Mouse (Mus musculus) MEL (cell line): ENCODE data around the gene Ercc6l. TPM values are rescaled to one million over a fixed set of nuclear protein-coding genes. Genes with fewer than 3 reads are reported as not detected.

Experiments
- DNase-seq: peaks from one replicate; pipeline ENCODE4 v3.0.0; 2011; ENCODE audit warnings: low read depth, low spot score
- H3K27ac ChIP-seq: 2 replicates; pipeline ENCODE4 v1.5.1; 2012; ENCODE audit warnings: low read depth, mild to moderate bottlenecking, control low read depth, low read length, moderate library complexity; ENCODE audit not compliant: control insufficient read depth
- H3K27me3 ChIP-seq, 2 experiments: fragments of 150-350 bp in 1 of 2; sonication (generic) in 1 of 2; 2 replicates each; pipeline ENCODE4 v1.6.1; 2012; ENCODE audit warnings: low read length in 2 of 2, mild to moderate bottlenecking in 2 of 2, improper control_type of control experiment in 1 of 2, moderate library complexity in 1 of 2; ENCODE audit not compliant: insufficient read depth in 2 of 2, control insufficient read depth in 1 of 2
- H3K36me3 ChIP-seq, 2 experiments: 2 replicates each; pipeline ENCODE4 v1.6.1; 2012 to 2014; ENCODE audit warnings: low read length in 2 of 2, improper control_type of control experiment in 1 of 2, inconsistent platforms in 1 of 2, mild to moderate bottlenecking in 1 of 2; ENCODE audit not compliant: insufficient read depth in 2 of 2, control insufficient read depth in 1 of 2
- H3K4me1 ChIP-seq, 2 experiments: fragments of 150-350 bp in 1 of 2; sonication (generic) in 1 of 2; 2 replicates each; pipeline ENCODE4 v1.6.1; 2012; ENCODE audit warnings: low read length in 2 of 2, improper control_type of control experiment in 1 of 2, mild to moderate bottlenecking in 1 of 2; ENCODE audit not compliant: insufficient read depth in 2 of 2, control insufficient read depth in 1 of 2
- H3K4me3 ChIP-seq, 2 experiments: fragments of 150-350 bp in 1 of 2; sonication (generic) in 1 of 2; 2 replicates each; pipeline ENCODE4 v1.5.1; 2012; ENCODE audit warnings: low read depth in 2 of 2, low read length in 2 of 2, mild to moderate bottlenecking in 2 of 2, moderate library complexity in 2 of 2, control low read depth in 1 of 2, improper control_type of control experiment in 1 of 2; ENCODE audit not compliant: control insufficient read depth in 1 of 2, insufficient read depth in 1 of 2
- H3K79me2 ChIP-seq: 2 replicates; pipeline ENCODE4 v1.6.1; 2012; ENCODE audit warnings: mild to moderate bottlenecking, low read length, moderate library complexity; ENCODE audit not compliant: control insufficient read depth, poor library complexity, insufficient read depth
- H3K9ac ChIP-seq: 2 replicates; pipeline ENCODE4 v1.6.1; 2012; ENCODE audit warnings: low read depth, mild to moderate bottlenecking, control low read depth, low read length, moderate library complexity; ENCODE audit not compliant: control insufficient read depth, poor library complexity, severe bottlenecking
- H3K9me3 ChIP-seq: fragments of 150-350 bp; sonication (generic); replicated peaks from 2 replicates; pipeline ENCODE4 v1.6.1; 2012; ENCODE audit warnings: mild to moderate bottlenecking, low read length, improper control_type of control experiment, moderate library complexity; ENCODE audit not compliant: insufficient read depth
- CHD1 ChIP-seq: IDR thresholded peaks from 2 replicates; pipeline ENCODE4 v1.6.1; 2012; ENCODE audit warnings: low read depth, mild to moderate bottlenecking, inconsistent platforms, low read length, improper control_type of control experiment
- CHD2 ChIP-seq: IDR thresholded peaks from 2 replicates; pipeline ENCODE4 v1.6.1; 2011; ENCODE audit warnings: low read length, improper control_type of control experiment
- CTCF ChIP-seq, 3 experiments: IDR thresholded peaks in 2 of 3; conservative IDR thresholded peaks in 1 of 3; 2 replicates each; pipeline ENCODE4 v1.5.1; 2011 to 2012; ENCODE audit warnings: low read length in 3 of 3, low read depth in 2 of 3, mild to moderate bottlenecking in 2 of 3, improper control_type of control experiment in 1 of 3, inconsistent platforms in 1 of 3, mixed read lengths in 1 of 3, moderate library complexity in 1 of 3; ENCODE audit not compliant: control insufficient read depth in 1 of 3, insufficient read depth in 1 of 3, poor library complexity in 1 of 3, severe bottlenecking in 1 of 3
- E2F4 ChIP-seq: IDR thresholded peaks from 2 replicates; pipeline ENCODE4 v1.6.1; 2011; ENCODE audit warnings: low read depth, low read length, improper control_type of control experiment, borderline replicate concordance
- ELF1 ChIP-seq: IDR thresholded peaks from 2 replicates; pipeline ENCODE4 v1.6.1; 2014; ENCODE audit warnings: low read depth, mild to moderate bottlenecking, inconsistent platforms, low read length, improper control_type of control experiment, moderate library complexity
- EP300 ChIP-seq, 2 experiments: IDR thresholded peaks; 2 replicates each; pipeline ENCODE4 v1.6.1; 2011; ENCODE audit warnings: improper control_type of control experiment in 2 of 2, low read length in 2 of 2, low read depth in 1 of 2, mild to moderate bottlenecking in 1 of 2
- ETS1 ChIP-seq: IDR thresholded peaks from 2 replicates; pipeline ENCODE4 v1.6.1; 2012; ENCODE audit warnings: low read depth, mild to moderate bottlenecking, inconsistent platforms, low read length, improper control_type of control experiment, moderate library complexity
- GABPA ChIP-seq: IDR thresholded peaks from 2 replicates; pipeline ENCODE4 v1.6.1; 2012; ENCODE audit warnings: low read depth, mild to moderate bottlenecking, inconsistent platforms, low read length, improper control_type of control experiment, moderate library complexity
- GATA1 ChIP-seq: IDR thresholded peaks from 2 replicates; pipeline ENCODE4 v1.6.1; 2011; ENCODE audit warnings: low read depth, low read length, improper control_type of control experiment
- HCFC1 ChIP-seq: IDR thresholded peaks from 2 replicates; pipeline ENCODE4 v1.6.1; 2012; ENCODE audit warnings: low read depth, mild to moderate bottlenecking, inconsistent platforms, low read length, improper control_type of control experiment, moderate library complexity
- JUND ChIP-seq: IDR thresholded peaks from 2 replicates; pipeline ENCODE4 v1.6.1; 2011; ENCODE audit warnings: low read depth, mild to moderate bottlenecking, improper control_type of control experiment, low read length
- MAFK ChIP-seq: IDR thresholded peaks from 2 replicates; pipeline ENCODE4 v1.6.1; 2011; ENCODE audit warnings: low read depth, mild to moderate bottlenecking, low read length, improper control_type of control experiment, borderline replicate concordance
- MAX ChIP-seq: IDR thresholded peaks from 2 replicates; pipeline ENCODE4 v1.6.1; 2011; ENCODE audit warnings: low read length, improper control_type of control experiment
- MAZ ChIP-seq: IDR thresholded peaks from 2 replicates; pipeline ENCODE4 v1.6.1; 2012; ENCODE audit warnings: low read depth, mild to moderate bottlenecking, inconsistent platforms, low read length, improper control_type of control experiment
- MXI1 ChIP-seq: IDR thresholded peaks from 2 replicates; pipeline ENCODE4 v1.6.1; 2011; ENCODE audit warnings: mild to moderate bottlenecking, low read depth, low read length, improper control_type of control experiment
- MYB ChIP-seq: IDR thresholded peaks from 2 replicates; pipeline ENCODE4 v1.6.1; 2011; ENCODE audit warnings: mild to moderate bottlenecking, low read depth, low read length, improper control_type of control experiment
- NELFE ChIP-seq: IDR thresholded peaks from 2 replicates; pipeline ENCODE4 v1.6.1; 2011; ENCODE audit warnings: low read depth, low read length, improper control_type of control experiment
- POLR2AphosphoS2 ChIP-seq: IDR thresholded peaks from 2 replicates; pipeline ENCODE4 v1.6.1; 2011; ENCODE audit warnings: low read length, improper control_type of control experiment
- RAD21 ChIP-seq: IDR thresholded peaks from 2 replicates; pipeline ENCODE4 v1.6.1; 2011; ENCODE audit warnings: mild to moderate bottlenecking, low read depth, low read length, improper control_type of control experiment
- SMC3 ChIP-seq: IDR thresholded peaks from 2 replicates; pipeline ENCODE4 v1.6.1; 2011; ENCODE audit warnings: low read depth, low read length, improper control_type of control experiment
- TAL1 ChIP-seq: IDR thresholded peaks from 2 replicates; pipeline ENCODE4 v1.6.1; 2012; ENCODE audit warnings: mild to moderate bottlenecking, inconsistent platforms, low read length, moderate library complexity, mixed read lengths
- TBP ChIP-seq: IDR thresholded peaks from 2 replicates; pipeline ENCODE4 v1.8.0; 2011; ENCODE audit warnings: low read depth, low read length, improper control_type of control experiment
- UBTF ChIP-seq: IDR thresholded peaks from 2 replicates; pipeline ENCODE4 v1.6.1; 2012; ENCODE audit warnings: low read depth, mild to moderate bottlenecking, inconsistent platforms, low read length, improper control_type of control experiment, moderate library complexity, borderline replicate concordance; ENCODE audit not compliant: insufficient read depth
- ZC3H11A ChIP-seq: IDR thresholded peaks from 2 replicates; pipeline ENCODE4 v1.6.1; 2012; ENCODE audit warnings: low read depth, mild to moderate bottlenecking, inconsistent platforms, low read length, improper control_type of control experiment
- ZMIZ1 ChIP-seq: IDR thresholded peaks from 2 replicates; pipeline ENCODE4 v1.6.1; 2012; ENCODE audit warnings: low read depth, mild to moderate bottlenecking, inconsistent platforms, low read length, improper control_type of control experiment, moderate library complexity
- ZNF384 ChIP-seq: IDR thresholded peaks from 2 replicates; pipeline ENCODE4 v1.6.1; 2012; ENCODE audit warnings: low read depth, mild to moderate bottlenecking, inconsistent platforms, low read length, improper control_type of control experiment
- polyA plus RNA-seq, 2 experiments: library from polyadenylated mRNA; stranded (reverse) in 1 of 2; unstranded in 1 of 2; fragments of >175 nt in 1 of 2; fragments of >200 nt in 1 of 2; gene quantifications; 2 replicates each; pipeline versions ENCODE4 v1.2.1 to v1.2.4; 2012; ENCODE audit warnings: low replicate concordance in 2 of 2, low read depth in 1 of 2; ENCODE audit not compliant: insufficient read length in 2 of 2, insufficient read depth in 1 of 2, missing spikeins in 1 of 2
- total RNA-seq: library from RNA; depleted of rRNA; stranded (reverse); fragments of 300-350 nt; gene quantifications from 2 replicates; pipeline ENCODE4 v1.2.3, GENCODE M21; 2012

Ercc6l gene
- total and polyA plus RNA-seq, 3 experiments: 12.5 to 27.3 (median 14.1) TPM

DNA sequence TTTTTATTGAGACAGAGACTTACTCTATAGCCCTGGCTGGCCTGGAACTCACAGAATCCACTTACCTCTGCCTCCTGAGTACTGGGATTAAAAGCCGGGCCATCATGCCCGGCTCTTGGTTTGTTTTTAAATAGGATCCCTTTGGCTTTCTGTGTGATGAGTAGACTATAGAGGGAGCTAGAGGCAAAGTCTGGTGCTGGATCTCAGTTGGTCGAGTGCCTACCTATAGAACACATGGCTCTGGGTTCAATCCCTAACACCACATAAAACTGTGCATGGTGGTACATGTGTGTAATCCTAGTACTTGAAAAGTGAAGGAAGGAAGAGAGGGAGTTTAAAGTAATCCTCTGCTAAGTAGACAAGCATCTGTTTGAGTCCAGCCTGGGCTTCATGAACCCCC is 13.2 kb upstream of the Ercc6l start:
- Histone ChIP-seq H3K9ac (no peak overlapping the region), H3K79me2 (no peaks in the 10 kb centered on the region), H3K4me3 (no peak overlapping the region), H3K27ac (no peak overlapping the region), H3K9me3 (no peaks in the 10 kb centered on the region), H3K27me3 (no peaks in the 10 kb centered on the region), H3K4me1 (peaks cover 8% of the 10 kb centered on the region in 2 experiments), H3K36me3 (peaks cover 0 to 9% of the 10 kb centered on the region in 2 experiments; a peak in 2 of 4 replicates)
- no peak for TF ChIP-seq MXI1
- no peak for TF ChIP-seq ETS1
- peak; percentile 12; the same call in 1 of the 2 replicates for TF ChIP-seq SMC3
- TF ChIP-seq UBTF: no peak
- TF ChIP-seq CTCF (IDR thresholded peaks at IDR 0.05 in 2 of 3, conservative IDR thresholded peaks at IDR 0.05 in 1 of 3; ENCODE audit: control insufficient read depth in 1 of 3, insufficient read depth in 1 of 3, low read depth in 2 of 3, low read length in 3 of 3, poor library complexity in 1 of 3, severe bottlenecking in 1 of 3): peak in 1 of 3 experiments; percentile 35; a peak in 2 of 6 replicates
- TF ChIP-seq MYB: no peak
- TF ChIP-seq RAD21: peak; percentile 16
- no peak for TF ChIP-seq HCFC1
- no peak for TF ChIP-seq ZMIZ1
- TF ChIP-seq NELFE: no peak
- peak; percentile 34 for DNase-seq

DNA sequence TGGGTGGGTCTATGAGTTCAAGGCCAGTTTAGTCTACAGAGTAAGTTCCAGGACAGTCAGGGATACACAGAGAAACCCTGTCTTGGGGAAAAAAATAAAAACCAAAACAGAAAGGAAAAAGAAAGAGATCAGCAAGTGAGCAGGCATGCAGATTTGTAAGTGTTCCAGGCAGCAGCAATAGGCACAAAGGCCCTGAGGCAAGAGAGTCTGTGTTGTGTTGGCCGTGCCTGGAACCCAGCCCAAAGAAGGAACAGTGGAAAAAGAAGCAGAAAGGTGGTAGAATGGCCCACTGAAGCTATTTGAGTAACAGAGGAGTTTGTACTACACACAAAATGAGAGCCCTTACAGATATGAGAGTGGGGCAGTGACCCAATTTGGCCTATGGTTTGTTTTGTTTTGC is 12.8 kb upstream of the Ercc6l start:
- no peak overlapping the region for H3K9ac ChIP-seq
- DNase-seq: no peak
- no peak overlapping the region for H3K27ac ChIP-seq
- peaks cover 0 to 9% of the 10 kb centered on the region in 2 experiments; a peak in 2 of 4 replicates for H3K36me3 ChIP-seq
- no peak overlapping the region for H3K4me3 ChIP-seq
- no peaks in the 10 kb centered on the region for H3K27me3 ChIP-seq
- no peaks in the 10 kb centered on the region for H3K9me3 ChIP-seq
- no peaks in the 10 kb centered on the region for H3K79me2 ChIP-seq
- peaks cover 8% of the 10 kb centered on the region in 2 experiments for H3K4me1 ChIP-seq
- TF ChIP-seq GABPA (no peak), TBP (no peak), MXI1 (no peak), HCFC1 (no peak), JUND (no peak), POLR2AphosphoS2 (no peak)

GRCm38 (mm10) chrX:102166986-102167385 is 10.1 kb upstream of the Ercc6l start:
- no peaks in the 10 kb centered on the region for H3K79me2 ChIP-seq
- no peaks in the 10 kb centered on the region for H3K27me3 ChIP-seq
- H3K36me3 ChIP-seq: peaks cover 0 to 9% of the 10 kb centered on the region in 2 experiments; a peak in 2 of 4 replicates
- no peaks in the 10 kb centered on the region for H3K9me3 ChIP-seq
- TF ChIP-seq ZNF384: no peak
- TF ChIP-seq CHD2: no peak
- TF ChIP-seq JUND: no peak
- no peak for TF ChIP-seq CHD1
- TF ChIP-seq MAFK: no peak
- no peak for TF ChIP-seq EP300 (IDR thresholded peaks at IDR 0.05; ENCODE audit: low read depth in 1 of 2, low read length in 2 of 2)
- no peak for TF ChIP-seq MAX
- no peak for TF ChIP-seq ELF1
- no peak for TF ChIP-seq ZC3H11A
- no peak for TF ChIP-seq E2F4
- no peak for TF ChIP-seq MAZ
- TF ChIP-seq SMC3: no peak
- TF ChIP-seq TAL1: no peak
- no peak for TF ChIP-seq GATA1
- TF ChIP-seq MXI1: no peak
- TF ChIP-seq, all 39 proteins: peak for 0
- peaks cover 8% of the 10 kb centered on the region in 2 experiments for H3K4me1 ChIP-seq
- H3K9ac ChIP-seq: no peak overlapping the region
- no peak overlapping the region for H3K27ac ChIP-seq
- no peak overlapping the region for H3K4me3 ChIP-seq
- no peak for DNase-seq
